Mouse (Mus musculus) bone marrow macrophage, adult 2 months (primary cell): Measurements from ENCODE around the gene Col4a2.

Source experiments
- CTCF ChIP-seq: IDR thresholded peaks from 2 replicates; pipeline ENCODE4 v1.5.1; 2012; ENCODE audit warnings: low read depth, mild to moderate bottlenecking, low read length, moderate library complexity
- POLR2A ChIP-seq: IDR thresholded peaks from 2 replicates; pipeline ENCODE4 v1.6.1; 2012; ENCODE audit warnings: mild to moderate bottlenecking, low read depth, low read length, borderline replicate concordance

GRCm38 (mm10) chr8:11462641-11463040 is 150.0 kb downstream of the Col4a2 start:
- TF ChIP-seq CTCF, result no peak
- no peak for TF ChIP-seq POLR2A
